Mouse (Mus musculus) inflammation-experienced regulatory T-cells, adult 6 months (primary cell): Measurements from ENCODE around the gene Grm1. TPM values are rescaled to one million over a fixed set of nuclear protein-coding genes. Genes with fewer than 3 reads are reported as not detected.
"Not testable (repeated sequence)": the region's sequence is repeated elsewhere in the genome, so short reads cannot be mapped to it uniquely, and the experiment has no call there.

ENCODE experiments used
- ATAC-seq: one replicate; pipeline ENCODE4 v1.8.0; 2017
- polyA plus RNA-seq, 3 experiments: library from polyadenylated mRNA; unstranded; fragments of 100-300 nt; shearing (Covaris generic); gene quantifications; one replicate each; pipeline ENCODE4 v1.2.1; 2017

Gene Grm1
- not detected for polyA plus RNA-seq

- no peak for ATAC-seq
Observed at GRCm38 (mm10) chr10:11081611-11082398, at the start of gene Grm1. Gene Grm1, minus strand, starts transcription at chr10:11082356.

- no peak for ATAC-seq
Observed at GRCm38 (mm10) chr10:11121781-11122180, 39.6 kb upstream of the Grm1 start.

GRCm38 (mm10) chr10:11098475-11099044 is 16.4 kb upstream of the Grm1 start:
- ATAC-seq: no peak

- ATAC-seq: no peak
Observed at GRCm38 (mm10) chr10:11086348-11086747, 4.2 kb upstream of the Grm1 start.

GRCm38 (mm10) chr10:11080725-11081610 is 1.2 kb downstream of the Grm1 start:
- no peak for ATAC-seq

- no peak for ATAC-seq
Observed at GRCm38 (mm10) chr10:11080013-11080724, 2.0 kb downstream of the Grm1 start.

- no peak for ATAC-seq
Observed at GRCm38 (mm10) chr10:11079506-11079905, 2.6 kb downstream of the Grm1 start.

DNA sequence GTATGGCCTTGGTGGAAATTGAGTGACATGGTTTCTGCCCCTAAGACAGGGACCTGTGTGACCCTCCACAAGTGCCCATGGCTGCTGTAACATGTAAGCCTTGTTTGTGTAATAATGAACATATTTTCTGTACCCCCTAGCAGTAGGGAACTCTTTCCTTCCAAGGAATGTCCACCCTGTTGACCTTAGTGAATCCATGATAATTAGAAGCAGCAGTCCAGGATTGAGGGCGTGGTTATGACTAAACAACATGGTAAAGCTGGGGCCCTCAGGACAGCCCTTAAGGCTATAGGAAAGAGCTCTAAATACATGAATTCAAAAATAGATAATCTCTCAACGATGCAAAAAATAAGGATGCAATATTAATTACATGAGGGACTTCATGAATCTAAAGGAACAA is 17.0 kb downstream of the Grm1 start:
- ATAC-seq: no peak

- no peak for ATAC-seq
Observed at GRCm38 (mm10) chr10:11061318-11062071, 20.7 kb downstream of the Grm1 start.

- ATAC-seq: no peak
Observed at GRCm38 (mm10) chr10:11049361-11049760, 32.8 kb downstream of the Grm1 start.

- not testable (repeated sequence) for ATAC-seq
Observed at GRCm38 (mm10) chr10:11045421-11045820, 36.7 kb downstream of the Grm1 start.

DNA sequence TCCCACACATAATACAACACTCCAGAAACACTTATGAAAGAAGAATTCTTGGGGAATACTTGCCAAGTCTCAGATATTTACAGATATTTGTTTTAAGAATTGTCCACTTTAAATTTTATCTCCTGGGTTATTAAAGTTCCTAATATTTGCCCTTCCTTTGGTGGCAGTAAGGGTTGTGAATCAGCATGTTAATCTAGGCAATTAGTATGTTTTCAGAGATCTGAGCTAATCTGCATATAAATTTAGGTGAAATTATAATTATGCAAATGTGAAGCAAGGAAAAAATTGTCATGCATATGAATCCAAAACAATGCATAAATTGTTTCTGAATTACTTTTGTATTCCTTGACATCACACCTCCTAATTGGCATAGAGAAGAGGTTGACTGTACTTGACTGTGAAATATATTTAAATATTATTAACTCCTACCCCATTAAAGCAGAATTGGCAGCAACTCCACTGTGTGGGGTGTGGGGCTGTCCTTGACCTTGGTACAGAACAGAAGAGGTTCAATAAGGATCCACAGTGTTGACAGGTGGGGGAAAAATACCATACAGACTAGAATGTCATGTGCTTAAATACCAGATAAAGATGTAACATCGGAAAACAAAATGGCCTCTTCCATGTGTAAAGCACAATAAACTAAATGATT is 37.6 kb downstream of the Grm1 start:
- no peak for ATAC-seq

DNA sequence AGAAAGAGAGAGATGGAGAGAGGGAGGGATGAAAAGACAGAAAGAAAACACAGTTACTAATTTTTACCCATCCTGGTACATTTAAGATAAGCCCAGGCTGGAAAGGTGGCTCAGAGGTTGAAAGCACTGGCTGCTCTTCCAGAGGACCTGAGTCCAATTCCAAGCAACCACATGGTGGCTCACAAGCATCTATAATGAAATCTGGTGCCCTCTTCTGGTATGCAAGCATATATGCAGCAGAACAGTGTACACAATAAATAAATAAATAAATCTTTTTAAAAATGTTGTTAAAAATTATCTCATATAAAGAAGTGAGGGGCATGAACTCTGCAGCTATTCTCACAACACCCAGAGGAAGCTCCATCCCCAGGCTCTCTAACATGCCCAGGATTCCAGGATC is 42.8 kb downstream of the Grm1 start:
- no peak for ATAC-seq

DNA sequence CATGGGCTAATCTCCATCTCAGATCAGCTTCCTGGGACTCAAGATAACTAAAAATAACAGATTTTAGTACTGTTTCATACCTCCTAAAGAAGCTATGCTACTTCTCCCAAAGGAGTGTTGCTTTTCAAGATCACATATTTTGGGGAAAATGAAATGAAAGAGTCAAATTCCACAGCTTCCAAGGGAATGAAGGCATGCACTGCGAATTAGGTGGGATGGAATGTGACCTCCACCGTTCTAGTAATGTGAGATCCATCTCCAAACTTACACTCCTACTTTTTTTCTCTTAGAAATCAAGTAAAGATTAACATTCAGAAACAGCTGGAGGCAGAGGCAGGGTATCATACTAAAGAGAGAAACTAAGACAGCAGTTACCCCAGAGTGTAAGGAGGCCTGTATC is 49.9 kb downstream of the Grm1 start:
- no peak for ATAC-seq

DNA sequence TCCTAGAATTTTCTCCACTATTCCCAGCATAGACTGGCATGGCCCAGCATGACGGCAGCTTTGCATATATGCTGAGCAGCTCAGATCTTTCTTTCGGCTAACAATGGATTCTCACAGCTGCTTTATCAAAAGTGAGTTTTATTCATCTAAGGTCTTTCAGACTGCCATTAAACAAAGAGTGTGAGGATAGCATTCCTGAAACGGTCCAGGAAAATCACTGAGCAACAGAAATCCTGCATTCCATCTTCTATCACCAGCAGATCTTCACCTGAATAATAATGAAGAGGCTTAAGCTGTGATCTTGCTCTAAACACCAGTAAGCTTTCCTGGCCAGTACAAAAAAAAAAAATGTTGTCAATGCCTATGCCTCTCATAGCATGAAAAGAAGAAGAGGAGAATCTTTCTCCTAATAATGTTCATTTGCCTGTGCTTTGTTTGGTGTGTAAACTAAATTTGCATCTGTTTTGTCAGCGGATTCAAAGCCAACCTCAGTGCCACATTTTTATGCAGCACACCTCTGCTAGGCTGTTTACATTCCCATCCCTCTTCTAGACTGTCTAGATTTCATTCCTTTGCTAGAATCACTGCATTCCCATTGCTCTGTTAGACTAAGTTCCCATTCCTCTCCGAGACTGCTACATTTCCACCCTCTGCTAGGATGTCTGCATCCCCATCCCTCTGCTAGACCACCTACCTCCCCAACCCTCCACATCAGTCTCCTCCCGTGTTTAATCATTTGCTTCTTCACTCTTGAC is 56.2 kb downstream of the Grm1 start:
- no peak for ATAC-seq

GRCm38 (mm10) chr10:11018970-11019531 is 63.1 kb downstream of the Grm1 start:
- ATAC-seq: no peak

GRCm38 (mm10) chr10:11013653-11014052 is 68.5 kb downstream of the Grm1 start:
- ATAC-seq: no peak

GRCm38 (mm10) chr10:10996766-10997165 is 85.4 kb downstream of the Grm1 start:
- no peak for ATAC-seq

DNA sequence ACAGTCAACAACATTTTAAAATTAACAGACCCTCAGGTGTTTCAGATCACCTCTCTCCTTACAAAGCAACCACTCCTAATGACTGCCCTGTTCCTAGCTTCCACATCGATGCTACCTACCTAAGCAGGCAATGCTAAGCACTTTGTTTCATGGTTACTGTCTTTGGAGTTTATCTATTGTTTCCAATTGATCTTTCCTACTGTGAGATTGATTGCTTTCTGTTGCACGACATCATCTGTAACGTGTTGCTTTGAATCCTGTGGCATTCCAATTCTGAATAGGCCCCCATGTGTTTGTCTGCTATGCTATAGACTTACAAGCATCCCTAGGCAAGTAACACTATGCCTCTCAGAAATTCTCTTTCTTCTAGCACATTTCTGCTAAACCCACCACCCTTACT is 90.4 kb downstream of the Grm1 start:
- no peak for ATAC-seq

DNA sequence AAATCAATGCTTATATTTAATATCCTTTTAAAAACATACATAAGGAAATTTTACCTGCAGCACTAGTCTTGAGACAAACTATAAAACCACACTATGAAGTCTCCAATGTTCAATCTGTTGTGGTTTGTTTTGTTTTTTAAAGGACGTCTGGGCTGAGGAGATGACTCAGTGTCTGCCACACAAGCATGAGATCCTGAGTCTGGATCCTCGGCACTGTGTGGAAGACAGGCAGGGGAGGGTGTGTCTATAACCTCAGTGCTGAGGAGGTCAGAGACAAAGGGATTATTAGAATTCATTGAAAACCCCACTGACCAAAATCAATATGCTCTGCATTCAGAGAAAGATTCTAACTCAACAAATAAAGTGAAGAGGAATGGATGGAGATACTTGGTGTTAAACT is 110.8 kb downstream of the Grm1 start:
- no peak for ATAC-seq
